Mouse (Mus musculus) gonadal fat pad, adult 2 months (tissue): Measurements from ENCODE around the gene Defa31. TPM values are rescaled to one million over a fixed set of nuclear protein-coding genes. Genes with fewer than 3 reads are reported as not detected.
"Not testable (repeated sequence)": the region's sequence is repeated elsewhere in the genome, so short reads cannot be mapped to it uniquely, and the experiment has no call there.

ENCODE experiments used
- DNase-seq: peaks from one replicate; pipeline ENCODE4 v3.0.0-alpha.2; 2012; ENCODE audit warnings: low read depth
- polyA plus RNA-seq: library from polyadenylated mRNA; depleted of rRNA; stranded (reverse); fragments of >200 nt; gene quantifications from 2 replicates; pipeline ENCODE4 v1.2.3, GENCODE M21; 2012; rRNA removed

Defa31 gene
- polyA plus RNA-seq: not detected in 2 replicates

DNA sequence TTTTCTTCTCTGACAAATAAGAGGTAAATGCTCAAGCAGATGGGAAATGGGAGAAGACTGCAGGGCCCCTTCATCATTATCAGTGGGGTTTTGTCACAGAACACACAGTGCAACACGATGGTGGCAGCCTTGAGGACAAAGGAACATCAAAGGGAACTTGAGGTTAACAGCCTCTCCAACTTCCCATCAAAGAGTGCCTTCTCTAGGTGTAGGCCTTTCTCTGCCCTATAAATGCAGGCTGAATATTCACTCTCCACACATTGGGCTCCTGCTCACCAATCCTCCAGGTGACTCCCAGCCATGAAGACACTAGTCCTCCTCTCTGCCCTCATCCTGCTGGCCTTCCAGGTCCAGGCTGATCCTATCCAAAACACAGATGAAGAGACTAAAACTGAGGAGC lies at the start of gene Defa31:
Gene Defa31 (plus strand): TSS at position 301 of the 400 bp plus-strand sequence.
- DNase-seq: not testable (repeated sequence)

DNA sequence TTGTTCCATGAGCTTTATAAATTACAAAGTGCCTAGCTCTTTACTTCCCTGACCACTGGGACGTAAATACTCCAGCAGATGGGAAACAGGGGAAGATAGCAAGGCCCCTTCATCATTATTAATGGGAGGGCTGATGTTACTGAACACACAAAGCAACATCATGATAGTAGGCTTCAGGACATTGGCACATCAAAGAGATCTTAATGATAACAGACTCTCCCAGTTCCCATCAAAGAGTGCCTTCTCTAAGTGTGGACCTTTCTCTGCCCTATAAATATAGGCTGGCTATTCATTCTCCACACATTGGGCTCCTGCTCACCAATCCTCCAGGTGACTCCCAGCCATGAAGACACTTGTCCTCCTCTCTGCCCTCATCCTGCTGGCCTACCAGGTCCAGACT lies 29.4 kb upstream of the Defa31 start, which contains the start of gene Defa22:
Gene Defa22 (plus strand): TSS at position 301 of the 400 bp plus-strand sequence.
- DNase-seq: not testable (repeated sequence)

DNA sequence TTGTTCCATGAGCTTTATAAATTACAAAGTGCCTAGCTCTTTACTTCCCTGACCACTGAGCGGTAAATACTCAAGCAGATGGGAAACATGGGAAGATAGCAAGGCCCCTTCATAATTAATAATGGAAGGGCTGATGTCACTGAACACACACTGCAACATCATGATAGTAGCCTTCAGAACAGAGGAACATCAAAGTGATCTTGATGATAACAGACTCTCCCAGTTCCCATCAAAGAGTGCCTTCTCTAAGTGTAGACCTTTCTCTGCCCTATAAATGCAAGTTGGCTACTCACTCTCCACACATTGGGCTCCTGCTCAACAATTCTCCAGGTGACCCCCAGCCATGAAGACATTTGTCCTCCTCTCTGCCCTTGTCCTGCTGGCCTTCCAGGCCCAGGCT lies 9.8 kb downstream of the Defa31 start, which contains the start of gene Gm15293:
Gene Gm15293 (plus strand): TSS at position 301 of the 400 bp plus-strand sequence.
- not testable (repeated sequence) for DNase-seq

Other genes with a start within 250 kb of the Defa31 start
- gene AY761185, start 246.9 kb upstream of the Defa31 start, polyA plus RNA-seq: 1,946 and 2,190 TPM in 2 replicates
- gene Defa21, start 166.1 kb upstream of the Defa31 start, polyA plus RNA-seq: not detected in 2 replicates
- not detected in 2 replicates for gene Defa23, start 136.6 kb upstream of the Defa31 start, polyA plus RNA-seq
- not detected in 2 replicates for gene Defa35, start 126.6 kb upstream of the Defa31 start, polyA plus RNA-seq
- not detected in 2 replicates for gene Defa25, start 107.2 kb upstream of the Defa31 start, polyA plus RNA-seq
- gene Gm14851, start 95.6 kb upstream of the Defa31 start, polyA plus RNA-seq: not detected in 2 replicates
- not detected in 2 replicates for gene Defa30, start 57.0 kb upstream of the Defa31 start, polyA plus RNA-seq
- not detected in 2 replicates for gene Defa22, start 29.3 kb upstream of the Defa31 start, polyA plus RNA-seq
- gene Gm15293, start 9.9 kb downstream of the Defa31 start, polyA plus RNA-seq: not detected in 2 replicates
- gene Gm15292, start 58.1 kb downstream of the Defa31 start, polyA plus RNA-seq: not detected in 2 replicates
- gene Defa27, start 123.9 kb downstream of the Defa31 start, polyA plus RNA-seq: not detected in 2 replicates
- gene Defa29, start 135.4 kb downstream of the Defa31 start, polyA plus RNA-seq: not detected in 2 replicates
- gene Defa2, start 186.9 kb downstream of the Defa31 start, polyA plus RNA-seq: not detected in 2 replicates
- gene Defa33, start 200.2 kb downstream of the Defa31 start, polyA plus RNA-seq: not detected in 2 replicates
- not detected in 2 replicates for gene Defa36, start 235.8 kb downstream of the Defa31 start, polyA plus RNA-seq